Mouse (Mus musculus) right cerebral cortex, postnatal 10 days (tissue): Measurements from ENCODE around the gene Gm49366.
A peak's percentile ranks its signal among the peaks of the same experiment; 100 is the strongest.
"Not testable (repeated sequence)": the region's sequence is repeated elsewhere in the genome, so short reads cannot be mapped to it uniquely, and the experiment has no call there.

Experiments used
- DNase-seq, 2 experiments: peaks; one replicate each; pipeline ENCODE4 v3.0.0; 2021; ENCODE audit warnings: low spot score in 2 of 2

Gene Gm49366

GRCm38 (mm10) chr12:84083842-84084241 lies 45.1 kb downstream of the Gm49366 start:
- DNase-seq: no peak

GRCm38 (mm10) chr12:84084581-84084980 lies 45.8 kb downstream of the Gm49366 start:
- no peak for DNase-seq

- DNase-seq: not testable (repeated sequence)
Measured at GRCm38 (mm10) chr12:84094666-84095065, 55.9 kb downstream of the Gm49366 start.

- no peak for DNase-seq
Measured at GRCm38 (mm10) chr12:84099605-84100004, 60.9 kb downstream of the Gm49366 start.

GRCm38 (mm10) chr12:84100071-84100470 lies 61.3 kb downstream of the Gm49366 start:
- no peak for DNase-seq

GRCm38 (mm10) chr12:84100604-84101492 lies 62.1 kb downstream of the Gm49366 start, which contains the start of gene Acot6:
Gene Acot6, plus strand, starts transcription at chr12:84100654.
- peak; percentile 36 to 49 for DNase-seq

- DNase-seq: no peak
Measured at GRCm38 (mm10) chr12:84101493-84101845, 62.7 kb downstream of the Gm49366 start.

GRCm38 (mm10) chr12:84107012-84107411 lies 68.3 kb downstream of the Gm49366 start:
- DNase-seq: no peak

GRCm38 (mm10) chr12:84107692-84108091 lies 69.0 kb downstream of the Gm49366 start:
- DNase-seq: no peak
